Mouse (Mus musculus): ENCODE measurements around the gene Car4.

GRCm38 (mm10) chr11:84961571-84961970 lies 4.0 kb downstream of the Car4 start:
- TF ChIP-seq CTCF (IDR thresholded peaks at IDR 0.05; ENCODE audit: low read depth) (no peak), EP300 (IDR thresholded peaks at IDR 0.05; ENCODE audit: low read depth) (no peak)
